Mouse (Mus musculus) neural tube, embryonic 12.5 days (tissue): ENCODE measurements around the gene Cd24a. TPM values are rescaled to one million over a fixed set of nuclear protein-coding genes. Genes with fewer than 3 reads are reported as not detected.
A peak's percentile ranks its signal among the peaks of the same experiment; 100 is the strongest.

Source experiments
- ATAC-seq: fragments of 200-750 bp; cut with Nextera tagmentation; 2 replicates; pipeline ENCODE4 v1.8.0; 2017; ENCODE audit warnings: low read depth, mild to moderate bottlenecking, moderate TSS enrichment, moderate library complexity; ENCODE audit not compliant: low FRiP score
- H3K27ac ChIP-seq: fragments of 300-500 bp; sonication (generic); 2 replicates; pipeline ENCODE4 v1.5.1; 2016
- H3K27me3 ChIP-seq: fragments of 300-500 bp; sonication (generic); replicated peaks from 2 replicates; pipeline ENCODE4 v1.6.1; 2016; ENCODE audit warnings: mild to moderate bottlenecking
- H3K36me3 ChIP-seq: fragments of 300-500 bp; sonication (generic); 2 replicates; pipeline ENCODE4 v1.6.1; 2016; ENCODE audit warnings: mild to moderate bottlenecking
- H3K4me1 ChIP-seq: fragments of 300-500 bp; sonication (generic); 2 replicates; pipeline ENCODE4 v1.6.1; 2016
- H3K4me2 ChIP-seq: fragments of 300-500 bp; sonication (generic); replicated peaks from 2 replicates; pipeline ENCODE4 v1.6.1; 2016; ENCODE audit warnings: mild to moderate bottlenecking
- H3K4me3 ChIP-seq: fragments of 300-500 bp; sonication (generic); 2 replicates; pipeline ENCODE4 v1.5.1; 2016
- H3K9ac ChIP-seq: fragments of 300-500 bp; sonication (generic); 2 replicates; pipeline ENCODE4 v1.6.1; 2016; ENCODE audit warnings: mild to moderate bottlenecking
- H3K9me3 ChIP-seq: fragments of 300-500 bp; sonication (generic); 2 replicates; pipeline ENCODE4 v1.6.1; 2016; ENCODE audit warnings: mild to moderate bottlenecking
- WGBS: fragments of 180-500 bp; shearing (Covaris S2); methylation state at CpG from one replicate; pipeline ENCODE4 v1.1.7; 2016; 5-methylcytosine and 5-hydroxymethylcytosine counted together
- polyA plus RNA-seq: library from polyadenylated mRNA; unstranded; fragments of >200 nt; fragmentation: Nextera tagmentation; extraction: Ambion mirVana; gene quantifications from 2 replicates; pipeline ENCODE4 v1.2.1, GENCODE M21; 2016

Gene Cd24a
- polyA plus RNA-seq, 1 experiment from 2014 or later = 795 TPM

- no peak for ATAC-seq
- 44% methylated on average over 2 of the region's 2 CpGs for WGBS
Measured at GRCm38 (mm10) chr10:43560765-43561164, 17.3 kb upstream of the Cd24a start.

GRCm38 (mm10) chr10:43561311-43561710 lies 16.8 kb upstream of the Cd24a start:
- Histone ChIP-seq H3K36me3 (no peaks in the 10 kb centered on the region), H3K27me3 (no peaks in the 10 kb centered on the region), H3K9me3 (no peaks in the 10 kb centered on the region), H3K27ac (no peak overlapping the region), H3K4me3 (no peak overlapping the region), H3K9ac (no peak overlapping the region), H3K4me2 (no peak overlapping the region), H3K4me1 (no peaks in the 10 kb centered on the region)
- ATAC-seq = no peak
- WGBS = 94% methylated on average over 2 of the region's 2 CpGs

More at GRCm38 (mm10) chr10:43560765-43561164, 17.3 kb upstream of the Cd24a start:
- H3K36me3 ChIP-seq = no peaks in the 10 kb centered on the region
- no peak overlapping the region for H3K27ac ChIP-seq
- no peak overlapping the region for H3K9ac ChIP-seq
- H3K27me3 ChIP-seq = no peaks in the 10 kb centered on the region
- no peaks in the 10 kb centered on the region for H3K9me3 ChIP-seq
- no peak overlapping the region for H3K4me2 ChIP-seq
- H3K4me3 ChIP-seq = no peak overlapping the region
- no peaks in the 10 kb centered on the region for H3K4me1 ChIP-seq

GRCm38 (mm10) chr10:43574352-43574751 lies 3.7 kb upstream of the Cd24a start:
- 87% methylated on average over 2 of the region's 2 CpGs for WGBS
- H3K4me1 ChIP-seq = peaks cover 11% of the 10 kb centered on the region
- no peak for ATAC-seq

DNA sequence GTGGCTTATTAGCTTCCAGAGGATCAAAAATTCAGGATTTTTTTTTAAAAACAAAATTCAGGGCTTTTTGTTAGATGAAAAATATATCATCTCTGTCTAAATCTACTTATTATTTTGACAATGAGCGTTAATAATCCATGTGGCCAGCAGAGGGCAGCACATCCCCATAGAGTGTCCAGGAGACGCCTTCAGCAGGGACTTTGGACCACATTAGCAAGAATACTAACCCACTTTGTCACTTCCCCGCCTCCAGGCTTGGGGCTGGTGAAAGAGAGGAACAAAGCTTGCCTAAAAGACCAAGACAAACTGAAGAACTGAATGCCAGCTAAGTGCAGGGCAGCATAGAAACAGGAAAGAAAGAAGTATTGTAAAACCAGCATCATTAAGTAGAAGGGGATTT lies 3.1 kb upstream of the Cd24a start:
- Histone ChIP-seq H3K27ac (no peak overlapping the region), H3K27me3 (no peaks in the 10 kb centered on the region), H3K4me1 (peaks cover 11% of the 10 kb centered on the region), H3K9ac (no peak overlapping the region), H3K4me2 (no peak overlapping the region), H3K4me3 (no peak overlapping the region), H3K9me3 (peaks cover 5% of the 10 kb centered on the region; the same call in 1 of the 2 replicates), H3K36me3 (no peaks in the 10 kb centered on the region)
- ATAC-seq = no peak
- 2% methylated on average over 3 of the region's 3 CpGs for WGBS

More at GRCm38 (mm10) chr10:43574352-43574751, 3.7 kb upstream of the Cd24a start:
- peaks cover 5% of the 10 kb centered on the region; the same call in 1 of the 2 replicates for H3K9me3 ChIP-seq
- H3K27me3 ChIP-seq = no peaks in the 10 kb centered on the region
- no peak overlapping the region for H3K27ac ChIP-seq
- no peak overlapping the region for H3K4me2 ChIP-seq
- H3K36me3 ChIP-seq = no peaks in the 10 kb centered on the region
- H3K4me3 ChIP-seq = no peak overlapping the region
- H3K9ac ChIP-seq = no peak overlapping the region

- no peak for ATAC-seq
- H3K36me3 ChIP-seq = peaks cover 6% of the 10 kb centered on the region; the same call in 1 of the 2 replicates
- H3K9ac ChIP-seq = 0 out of 2 replicates have a peak overlapping the region, but pooled peaks have one; percentile 6
- peak overlapping the region; percentile 73 for H3K4me2 ChIP-seq
- H3K4me3 ChIP-seq = peak overlapping the region; percentile 15; the same call in 1 of the 2 replicates
- H3K9me3 ChIP-seq = no peaks in the 10 kb centered on the region
- no peaks in the 10 kb centered on the region for H3K27me3 ChIP-seq
- H3K4me1 ChIP-seq = peaks cover 22% of the 10 kb centered on the region
- no peak overlapping the region for H3K27ac ChIP-seq
- 14% methylated on average over 19 of the region's 19 CpGs for WGBS
Measured at GRCm38 (mm10) chr10:43577299-43577996, 636 bp upstream of the Cd24a start.

DNA sequence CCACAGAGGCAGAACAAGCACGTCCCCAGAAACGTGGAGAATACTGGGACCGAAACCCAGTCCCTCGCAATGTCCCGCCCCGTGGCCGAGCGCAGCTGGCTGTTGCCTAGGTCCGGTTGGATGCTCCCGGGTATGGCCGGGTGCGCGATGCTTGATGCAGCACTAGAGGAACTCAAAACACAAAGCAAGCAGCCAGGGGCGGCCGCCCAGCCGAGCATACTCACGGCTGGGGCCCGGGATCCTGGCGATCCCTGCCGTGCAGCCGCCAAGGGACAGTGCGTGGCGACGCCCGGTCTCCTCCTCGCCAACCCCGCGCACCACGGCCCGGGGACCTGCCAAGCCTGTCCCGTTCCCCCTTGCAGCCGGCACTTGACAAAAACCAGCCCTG lies 276 bp downstream of the Cd24a start:
- Histone ChIP-seq H3K4me1 (peaks cover 24% of the 10 kb centered on the region), H3K4me3 (peak overlapping the region; percentile 74), H3K9me3 (no peaks in the 10 kb centered on the region), H3K4me2 (peak overlapping the region; percentile 73), H3K9ac (peak overlapping the region; percentile 94), H3K27me3 (no peaks in the 10 kb centered on the region), H3K27ac (peak overlapping the region; percentile 98), H3K36me3 (peaks cover 15% of the 10 kb centered on the region)
- WGBS = 0% methylated on average over 32 of the region's 32 CpGs
- ATAC-seq = peak; percentile 57

- Histone ChIP-seq H3K9me3 (no peaks in the 10 kb centered on the region), H3K4me3 (peak overlapping the region; percentile 74), H3K4me1 (peaks cover 24% of the 10 kb centered on the region), H3K9ac (peak overlapping the region; percentile 94), H3K4me2 (peak overlapping the region; percentile 73), H3K27ac (peak overlapping the region; percentile 98), H3K36me3 (peaks cover 20% of the 10 kb centered on the region), H3K27me3 (no peaks in the 10 kb centered on the region)
- under 1% methylated on average over 60 of the region's 65 CpGs for WGBS
- peak; percentile 82 for ATAC-seq
Measured at GRCm38 (mm10) chr10:43578754-43579380, 783 bp downstream of the Cd24a start.

- H3K4me2 ChIP-seq = peak overlapping the region; percentile 73
- H3K4me1 ChIP-seq = peaks cover 24% of the 10 kb centered on the region
- H3K27ac ChIP-seq = peak overlapping the region; percentile 98
- 0% methylated on average over 49 of the region's 49 CpGs for WGBS
- peak overlapping the region; percentile 94 for H3K9ac ChIP-seq
- H3K4me3 ChIP-seq = peak overlapping the region; percentile 74
- H3K9me3 ChIP-seq = no peaks in the 10 kb centered on the region
- peaks cover 28% of the 10 kb centered on the region for H3K36me3 ChIP-seq
- ATAC-seq = peak; percentile 39
- H3K27me3 ChIP-seq = no peaks in the 10 kb centered on the region
Measured at GRCm38 (mm10) chr10:43579381-43580261, 1.5 kb downstream of the Cd24a start.

- under 1% methylated on average over 15 of the region's 15 CpGs for WGBS
- Histone ChIP-seq H3K27ac (peak overlapping the region; percentile 98), H3K4me3 (peak overlapping the region; percentile 74), H3K9me3 (no peaks in the 10 kb centered on the region), H3K9ac (peak overlapping the region; percentile 94), H3K27me3 (no peaks in the 10 kb centered on the region), H3K4me1 (peaks cover 24% of the 10 kb centered on the region), H3K36me3 (peaks cover 31% of the 10 kb centered on the region), H3K4me2 (peak overlapping the region; percentile 73)
- peak; percentile 42 for ATAC-seq
Measured at GRCm38 (mm10) chr10:43580649-43581078, 2.6 kb downstream of the Cd24a start.

- Histone ChIP-seq H3K36me3 (peaks cover 31% of the 10 kb centered on the region), H3K27ac (peak overlapping the region; percentile 98; the same call in 1 of the 2 replicates), H3K4me3 (peak overlapping the region; percentile 74), H3K4me2 (peak overlapping the region; percentile 73), H3K9me3 (no peaks in the 10 kb centered on the region), H3K4me1 (peaks cover 24% of the 10 kb centered on the region), H3K27me3 (no peaks in the 10 kb centered on the region), H3K9ac (peak overlapping the region; percentile 94)
- 62% methylated on average over 3 of the region's 3 CpGs for WGBS
- no peak for ATAC-seq
Measured at GRCm38 (mm10) chr10:43581260-43581659, 3.2 kb downstream of the Cd24a start.

- no peak overlapping the region for H3K4me3 ChIP-seq
- peaks cover 31% of the 10 kb centered on the region for H3K36me3 ChIP-seq
- no peak overlapping the region for H3K27ac ChIP-seq
- no peaks in the 10 kb centered on the region for H3K27me3 ChIP-seq
- WGBS = 90% methylated on average over 4 of the region's 4 CpGs
- no peak overlapping the region for H3K9ac ChIP-seq
- H3K4me1 ChIP-seq = peaks cover 21% of the 10 kb centered on the region; the same call in 1 of the 2 replicates
- H3K4me2 ChIP-seq = no peak overlapping the region
- ATAC-seq = no peak
- H3K9me3 ChIP-seq = no peaks in the 10 kb centered on the region
Measured at GRCm38 (mm10) chr10:43584538-43584937, 6.5 kb downstream of the Cd24a start.
